Mouse (Mus musculus): ENCODE results near the gene Gal. TPM values are rescaled to one million over a fixed set of nuclear protein-coding genes. Genes with fewer than 3 reads are reported as not detected.

Gene Gal
- not detected for total RNA-seq (2021)
- 0.14 TPM in 1 of 2 replicates, not detected in the other for polyA plus RNA-seq (2012; rRNA removed)
- long read RNA-seq = 0 reads

DNA sequence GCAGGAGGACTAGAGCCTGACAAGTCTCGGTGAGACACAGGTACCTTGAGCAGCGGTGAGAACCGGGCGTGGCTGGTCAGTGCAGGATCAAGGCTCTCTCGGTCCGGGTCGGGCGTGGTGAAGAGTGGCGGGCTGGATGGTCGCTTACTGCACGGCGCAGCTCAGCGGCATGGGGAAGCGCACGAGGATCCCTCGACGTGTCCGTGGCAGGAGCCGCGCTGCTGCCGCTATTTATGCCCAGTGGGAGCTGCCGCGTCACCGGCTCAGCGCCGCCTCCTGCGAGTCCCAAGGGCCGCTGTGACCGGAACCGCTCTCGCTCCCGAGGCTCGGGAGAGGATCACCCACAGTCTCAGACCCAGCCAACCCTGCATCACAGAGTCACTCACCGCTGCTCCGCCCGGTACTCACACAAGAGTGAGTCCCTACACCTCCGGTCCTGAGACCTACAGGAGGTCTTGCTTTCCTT is at the start of gene Gal:
Gene Gal (minus strand): TSS at position 277 of the 466 bp plus-strand sequence.
- WGBS = 13% methylated on average over 37 of the region's 37 CpGs
- Histone ChIP-seq H3K27ac (no peak within 1 kb of the TSS), H3K79me2 (replicated peaks; ENCODE audit: control insufficient read depth, insufficient read depth, low read length) (no peaks in the 10 kb centered on the region), H3K9ac (ENCODE audit: low read depth, low read length) (no peak within 1 kb of the TSS), H3K36me3 (ENCODE audit: control insufficient read depth, insufficient read depth, low read length) (no peaks in the 10 kb centered on the region), H3K4me3 (no peak within 1 kb of the TSS), H3K27me3 (ENCODE audit: control insufficient read depth, insufficient read depth, low read length) (0 out of 2 replicates have a peak, but pooled peaks cover 2% of the 10 kb centered on the region), H3K4me1 (ENCODE audit: control insufficient read depth, insufficient read depth, low read length) (no peaks in the 10 kb centered on the region)
- peak; percentile 27 to 45 for DNase-seq
- TF ChIP-seq POLR2A (IDR thresholded peaks at IDR 0.05; ENCODE audit: insufficient read depth, low read depth, low read length) (no peak), CTCF (IDR thresholded peaks at IDR 0.05) (no peak), EP300 (IDR thresholded peaks at IDR 0.05; ENCODE audit: insufficient read depth, low read depth, low read length) (no peak)
- intact Hi-C loops (cut with DNase I) = no loop called here

GRCm38 (mm10) chr19:3459986-3460385 is 45.6 kb upstream of the Gal start:
- no peak overlapping the region for H3K27ac ChIP-seq
- no peaks in the 10 kb centered on the region for H3K4me1 ChIP-seq (ENCODE audit: control insufficient read depth, insufficient read depth, low read length)
- H3K9ac ChIP-seq (ENCODE audit: low read depth, low read length) = no peak overlapping the region
- H3K4me3 ChIP-seq = no peak overlapping the region
- no peaks in the 10 kb centered on the region for H3K79me2 ChIP-seq (replicated peaks; ENCODE audit: control insufficient read depth, insufficient read depth, low read length)
- TF ChIP-seq POLR2A (IDR thresholded peaks at IDR 0.05; ENCODE audit: insufficient read depth, low read depth, low read length) (no peak), EP300 (IDR thresholded peaks at IDR 0.05; ENCODE audit: insufficient read depth, low read depth, low read length) (no peak), CTCF (IDR thresholded peaks at IDR 0.05) (no peak)
- no peaks in the 10 kb centered on the region for H3K27me3 ChIP-seq (ENCODE audit: control insufficient read depth, insufficient read depth, low read length)
- no peak for DNase-seq
- intact Hi-C loops (cut with DNase I) = no loop called here
- H3K36me3 ChIP-seq (ENCODE audit: control insufficient read depth, insufficient read depth, low read length) = no peaks in the 10 kb centered on the region
- 92% methylated on average over 3 of the region's 3 CpGs for WGBS

DNA sequence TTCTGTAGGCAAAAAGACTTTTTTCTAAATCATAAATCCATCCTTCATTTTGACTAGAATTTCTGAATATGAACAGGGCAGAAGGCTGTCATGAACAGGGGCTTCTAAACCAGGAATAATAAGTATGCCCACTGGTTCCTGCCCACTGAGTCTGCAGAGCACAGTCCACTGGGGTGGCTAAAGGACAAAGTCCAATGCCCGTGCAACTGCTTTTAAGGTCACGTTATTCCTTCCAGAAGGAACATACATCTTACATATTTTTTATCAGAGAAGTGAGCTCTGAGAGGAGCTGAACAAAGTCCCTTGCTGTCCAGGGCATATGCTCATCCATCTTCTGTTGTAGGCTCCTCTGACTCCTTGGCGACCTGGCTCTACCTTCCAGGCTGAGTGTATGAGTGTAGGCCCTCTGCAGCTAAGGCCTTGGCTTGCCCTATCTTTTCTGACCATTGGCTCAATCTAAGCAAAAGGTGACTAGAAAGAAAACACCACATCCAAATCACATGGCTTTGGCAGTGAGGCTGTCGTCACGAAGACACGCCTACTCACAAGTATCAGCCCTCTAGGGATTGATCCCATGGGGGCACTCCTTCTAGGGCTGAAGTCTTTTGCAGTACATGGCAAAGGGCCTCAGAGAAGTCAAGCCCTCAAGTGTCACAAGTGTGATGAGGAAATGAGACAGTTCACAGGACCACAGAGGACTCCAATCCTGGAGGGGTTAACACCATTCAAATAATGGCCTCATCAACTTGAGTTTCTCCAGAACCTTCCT is 44.2 kb upstream of the Gal start:
- Histone ChIP-seq H3K36me3 (ENCODE audit: control insufficient read depth, insufficient read depth, low read length) (no peaks in the 10 kb centered on the region), H3K4me1 (ENCODE audit: control insufficient read depth, insufficient read depth, low read length) (no peaks in the 10 kb centered on the region), H3K27me3 (ENCODE audit: control insufficient read depth, insufficient read depth, low read length) (no peaks in the 10 kb centered on the region), H3K4me3 (no peak overlapping the region), H3K9ac (ENCODE audit: low read depth, low read length) (no peak overlapping the region), H3K79me2 (replicated peaks; ENCODE audit: control insufficient read depth, insufficient read depth, low read length) (no peaks in the 10 kb centered on the region), H3K27ac (no peak overlapping the region)
- WGBS = 78% methylated on average over 6 of the region's 6 CpGs
- TF ChIP-seq EP300 (IDR thresholded peaks at IDR 0.05; ENCODE audit: insufficient read depth, low read depth, low read length) (no peak), CTCF (IDR thresholded peaks at IDR 0.05) (no peak), POLR2A (IDR thresholded peaks at IDR 0.05; ENCODE audit: insufficient read depth, low read depth, low read length) (no peak)
- intact Hi-C loops (cut with DNase I) = no loop called here
- DNase-seq = no peak

DNA sequence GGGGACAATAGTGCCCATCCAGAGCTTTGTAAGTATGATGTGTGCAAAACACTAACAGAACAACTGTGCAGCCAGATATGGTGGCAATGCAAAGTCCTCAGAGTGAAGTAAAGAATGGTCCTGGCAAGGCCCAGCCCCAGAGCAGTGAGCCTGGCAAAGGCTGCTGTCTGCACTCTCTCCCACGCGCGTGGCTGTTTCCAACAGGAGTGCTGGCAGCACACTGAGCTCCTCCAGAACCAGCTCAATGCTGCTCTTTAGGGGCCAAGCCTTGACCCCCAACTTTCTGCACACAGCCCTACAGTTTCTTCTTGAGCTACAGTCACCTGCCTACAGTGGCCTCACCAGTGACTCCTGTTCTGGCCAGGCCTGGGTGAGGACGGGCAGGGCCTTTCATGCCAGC is 43.4 kb upstream of the Gal start:
- WGBS = 86% methylated on average over 4 of the region's 4 CpGs
- intact Hi-C loops (cut with DNase I) = no loop called here

DNA sequence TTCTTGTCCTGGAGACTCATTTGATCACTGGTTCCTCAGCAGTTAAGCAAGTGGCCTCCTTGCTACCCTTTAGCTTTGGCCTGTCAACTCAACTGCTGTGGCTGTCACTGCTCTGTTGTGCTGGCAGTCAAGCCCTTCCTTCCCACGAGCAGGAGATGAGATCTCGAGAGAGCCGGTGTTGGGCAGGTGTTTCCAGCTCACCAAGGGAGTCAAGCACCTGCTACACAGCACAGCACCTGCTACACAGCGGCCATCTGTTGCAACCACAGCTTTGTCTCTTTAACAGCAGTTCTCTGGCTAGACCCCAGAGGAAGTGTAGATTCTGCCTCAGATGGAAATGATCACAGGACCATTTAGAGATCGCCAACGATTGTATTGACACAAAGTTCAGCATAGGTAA is 37.3 kb upstream of the Gal start:
- peaks cover 3% of the 10 kb centered on the region; the same call in 1 of the 2 replicates for H3K4me1 ChIP-seq (ENCODE audit: control insufficient read depth, insufficient read depth, low read length)
- no peaks in the 10 kb centered on the region for H3K79me2 ChIP-seq (replicated peaks; ENCODE audit: control insufficient read depth, insufficient read depth, low read length)
- no peak overlapping the region for H3K4me3 ChIP-seq
- H3K27ac ChIP-seq = no peak overlapping the region
- H3K27me3 ChIP-seq (ENCODE audit: control insufficient read depth, insufficient read depth, low read length) = no peaks in the 10 kb centered on the region
- TF ChIP-seq POLR2A (IDR thresholded peaks at IDR 0.05; ENCODE audit: insufficient read depth, low read depth, low read length) = no peak
- no peak for TF ChIP-seq CTCF (IDR thresholded peaks at IDR 0.05)
- TF ChIP-seq EP300 (IDR thresholded peaks at IDR 0.05; ENCODE audit: insufficient read depth, low read depth, low read length) = no peak
- no peak for DNase-seq
- H3K36me3 ChIP-seq (ENCODE audit: control insufficient read depth, insufficient read depth, low read length) = no peaks in the 10 kb centered on the region
- no peak overlapping the region for H3K9ac ChIP-seq (ENCODE audit: low read depth, low read length)
- 45% methylated on average over 6 of the region's 6 CpGs for WGBS
- intact Hi-C loops (cut with DNase I) = loop anchor here (1.0 to 2.0 kb wide), 2 partner anchors 62 to 159 kb away; no protein-coding TSS in a partner anchor

More for the DNA sequence above, 43.4 kb upstream of the Gal start:
- Histone ChIP-seq H3K27ac (no peak overlapping the region), H3K36me3 (ENCODE audit: control insufficient read depth, insufficient read depth, low read length) (no peaks in the 10 kb centered on the region), H3K79me2 (replicated peaks; ENCODE audit: control insufficient read depth, insufficient read depth, low read length) (no peaks in the 10 kb centered on the region), H3K4me3 (no peak overlapping the region), H3K9ac (ENCODE audit: low read depth, low read length) (no peak overlapping the region), H3K4me1 (ENCODE audit: control insufficient read depth, insufficient read depth, low read length) (no peaks in the 10 kb centered on the region), H3K27me3 (ENCODE audit: control insufficient read depth, insufficient read depth, low read length) (no peaks in the 10 kb centered on the region)
- TF ChIP-seq POLR2A (IDR thresholded peaks at IDR 0.05; ENCODE audit: insufficient read depth, low read depth, low read length) = no peak
- no peak for DNase-seq

GRCm38 (mm10) chr19:3451170-3451569 is 36.8 kb upstream of the Gal start:
- H3K36me3 ChIP-seq (ENCODE audit: control insufficient read depth, insufficient read depth, low read length) = no peaks in the 10 kb centered on the region
- peak; percentile 94 for TF ChIP-seq CTCF (IDR thresholded peaks at IDR 0.05)
- TF ChIP-seq POLR2A (IDR thresholded peaks at IDR 0.05; ENCODE audit: insufficient read depth, low read depth, low read length) = no peak
- 0 out of 2 replicates have a peak, but pooled peaks have one; percentile 9 for TF ChIP-seq EP300 (IDR thresholded peaks at IDR 0.05; ENCODE audit: insufficient read depth, low read depth, low read length)
- no peak overlapping the region for H3K9ac ChIP-seq (ENCODE audit: low read depth, low read length)
- H3K27me3 ChIP-seq (ENCODE audit: control insufficient read depth, insufficient read depth, low read length) = no peaks in the 10 kb centered on the region
- H3K27ac ChIP-seq = no peak overlapping the region
- H3K4me3 ChIP-seq = no peak overlapping the region
- H3K79me2 ChIP-seq (replicated peaks; ENCODE audit: control insufficient read depth, insufficient read depth, low read length) = no peaks in the 10 kb centered on the region
- intact Hi-C loops (cut with DNase I) = loop anchor here (1.0 to 2.0 kb wide), 2 partner anchors 62 to 158 kb away; no protein-coding TSS in a partner anchor
- 17% methylated on average over 6 of the region's 6 CpGs for WGBS
- peak; percentile 44 to 53 for DNase-seq
- peaks cover 3% of the 10 kb centered on the region; the same call in 1 of the 2 replicates for H3K4me1 ChIP-seq (ENCODE audit: control insufficient read depth, insufficient read depth, low read length)

Data from heart, adult 2 months (tissue).